Mouse (Mus musculus) heart, embryonic 11.5 days (tissue): ENCODE data around the gene Baiap2. TPM values are rescaled to one million over a fixed set of nuclear protein-coding genes. Genes with fewer than 3 reads are reported as not detected.

Experiments
- ATAC-seq: fragments of 200-750 bp; cut with Nextera tagmentation; replicated peaks from 2 replicates; pipeline ENCODE4 v1.8.0; 2017; ENCODE audit warnings: moderate library complexity; ENCODE audit not compliant: insufficient number of reproducible peaks, low FRiP score, low TSS enrichment
- H3K27ac ChIP-seq: fragments of 300-500 bp; sonication (generic); 2 replicates; pipeline ENCODE4 v1.5.1; 2014; ENCODE audit warnings: mild to moderate bottlenecking, low read depth, low read length
- H3K27me3 ChIP-seq: fragments of 300-500 bp; sonication (generic); 2 replicates; pipeline ENCODE4 v1.6.1; 2014; ENCODE audit warnings: mild to moderate bottlenecking, low read length, mixed read lengths; ENCODE audit not compliant: control insufficient read depth, insufficient read depth
- H3K36me3 ChIP-seq: fragments of 300-500 bp; sonication (generic); 2 replicates; pipeline ENCODE4 v1.6.1; 2014; ENCODE audit warnings: mild to moderate bottlenecking, low read length, moderate library complexity, mixed read lengths; ENCODE audit not compliant: control insufficient read depth, insufficient read depth
- H3K4me1 ChIP-seq: fragments of 300-500 bp; sonication (generic); 2 replicates; pipeline ENCODE4 v1.6.1; 2014; ENCODE audit warnings: low read length; ENCODE audit not compliant: control insufficient read depth, insufficient read depth
- H3K4me2 ChIP-seq: fragments of 300-500 bp; sonication (generic); 2 replicates; pipeline ENCODE4 v1.6.1; 2014; ENCODE audit warnings: mild to moderate bottlenecking, moderate library complexity
- H3K4me3 ChIP-seq: fragments of 300-500 bp; sonication (generic); 2 replicates; pipeline ENCODE4 v1.5.1; 2014; ENCODE audit warnings: low read depth, low read length
- H3K9ac ChIP-seq: fragments of 300-500 bp; sonication (generic); 2 replicates; pipeline ENCODE4 v1.6.1; 2014; ENCODE audit warnings: mild to moderate bottlenecking, low read depth, low read length, moderate library complexity
- H3K9me3 ChIP-seq: fragments of 300-500 bp; sonication (generic); replicated peaks from 2 replicates; pipeline ENCODE4 v1.6.1; 2016; ENCODE audit warnings: low read length; ENCODE audit not compliant: control insufficient read depth
- WGBS: fragments of 180-500 bp; shearing (Covaris S2); extraction: QIAGEN DNeasy Blood & Tissue Kit; methylation state at CpG from one replicate; pipeline ENCODE4 v1.1.7; 2014; ENCODE audit not compliant: insufficient replicate concordance; 5-methylcytosine and 5-hydroxymethylcytosine counted together
- microRNA counts: library from miRNA; unstranded; fragments of <30 nt; microRNA quantifications from one replicate; lab custom pipeline; 2015
- microRNA-seq: library from miRNA; unstranded; fragments of <30 nt; microRNA quantifications from one replicate; pipeline ENCODE4, GENCODE M21; 2016; ENCODE audit warnings: borderline number of aligned reads
- polyA plus RNA-seq: library from polyadenylated mRNA; unstranded; fragments of >200 nt; fragmentation: Nextera tagmentation; extraction: Ambion mirVana; gene quantifications from 2 replicates; pipeline ENCODE4 v1.2.1, GENCODE M21; 2014

Gene Baiap2
- polyA plus RNA-seq, 1 experiment from 2014 or later, result 12.8 TPM

- Histone ChIP-seq H3K9ac (no peak overlapping the region), H3K27me3 (no peaks in the 10 kb centered on the region), H3K27ac (no peak overlapping the region), H3K4me1 (peaks cover 11% of the 10 kb centered on the region), H3K4me3 (no peak overlapping the region), H3K9me3 (no peaks in the 10 kb centered on the region), H3K4me2 (no peak overlapping the region), H3K36me3 (no peaks in the 10 kb centered on the region)
- whole genome bisulfite sequencing, result 78% methylated on average over 12 of the region's 12 CpGs
- no peak for ATAC-seq
Measured at GRCm38 (mm10) chr11:120055953-120056732, 113.6 kb downstream of the Baiap2 start.

MicroRNAs encoded within 50 kb of the gene (microRNA counts, 519-probe panel; counts per million panel counts)
- 32.2 counts per million for microRNA mmu-miR-338-3p (lab: Ali Mortazavi, UCI)
- microRNA mmu-miR-338-5p (lab: Ali Mortazavi, UCI), result 32.2 counts per million

Small RNAs within 50 kb of the gene (microRNA-seq; reads per million reads assigned to microRNA genes)
- gene Mir3065 (not detected), gene Mir338 (not detected)

Other genes with a start within 250 kb of the Baiap2 start
- gene Chmp6, start 29.3 kb upstream of the Baiap2 start, polyA plus RNA-seq, result 63.7 and 66.4 TPM in 2 replicates
- gene Aatk, start 104.4 kb downstream of the Baiap2 start, polyA plus RNA-seq, result 0.24 and 0.35 TPM in 2 replicates
- 15.1 and 16.0 TPM in 2 replicates for gene Cep131, start 144.1 kb downstream of the Baiap2 start, polyA plus RNA-seq
- 14.6 and 18.9 TPM in 2 replicates for gene Tepsin, start 156.0 kb downstream of the Baiap2 start, polyA plus RNA-seq
- gene Ndufaf8, start 156.2 kb downstream of the Baiap2 start, polyA plus RNA-seq, result 83.2 and 83.4 TPM in 2 replicates
- 57.5 and 72.0 TPM in 2 replicates for gene Slc38a10, start 208.6 kb downstream of the Baiap2 start, polyA plus RNA-seq